Mouse (Mus musculus) C2C12 (cell line): ENCODE results near the gene Syp.

Experiments
- CTCF ChIP-seq: IDR thresholded peaks from one replicate; pipeline ENCODE4 v1.5.1; 2011; ENCODE audit not compliant: control insufficient read depth, insufficient read depth, insufficient read length
- MAX ChIP-seq: IDR thresholded peaks from one replicate; pipeline ENCODE4 v1.6.1; 2011; ENCODE audit warnings: mild to moderate bottlenecking, control low read depth
- MYOD1 ChIP-seq: IDR thresholded peaks from one replicate; pipeline ENCODE4 v1.6.1; 2011; ENCODE audit warnings: low read depth; ENCODE audit not compliant: control insufficient read depth, insufficient read length
- USF1 ChIP-seq: IDR thresholded peaks from one replicate; pipeline ENCODE4 v1.6.1; 2011; ENCODE audit warnings: low read depth, mild to moderate bottlenecking, control low read depth, moderate library complexity

- TF ChIP-seq CTCF (no peak), MAX (no peak), USF1 (no peak), MYOD1 (no peak)
These were observed 27.6 kb upstream of the Syp start for GRCm38 (mm10) chrX:7610536-7611258.
